Mouse (Mus musculus): ENCODE results near the gene Pik3c2b. TPM values are rescaled to one million over a fixed set of nuclear protein-coding genes. Genes with fewer than 3 reads are reported as not detected.

The Pik3c2b gene
- total RNA-seq, 2 experiments from 2014 or later, result 13.9 to 14.3 TPM

- no peak for DNase-seq
Measured at GRCm38 (mm10) chr1:133093719-133094118, 48.3 kb downstream of the Pik3c2b start.

DNA sequence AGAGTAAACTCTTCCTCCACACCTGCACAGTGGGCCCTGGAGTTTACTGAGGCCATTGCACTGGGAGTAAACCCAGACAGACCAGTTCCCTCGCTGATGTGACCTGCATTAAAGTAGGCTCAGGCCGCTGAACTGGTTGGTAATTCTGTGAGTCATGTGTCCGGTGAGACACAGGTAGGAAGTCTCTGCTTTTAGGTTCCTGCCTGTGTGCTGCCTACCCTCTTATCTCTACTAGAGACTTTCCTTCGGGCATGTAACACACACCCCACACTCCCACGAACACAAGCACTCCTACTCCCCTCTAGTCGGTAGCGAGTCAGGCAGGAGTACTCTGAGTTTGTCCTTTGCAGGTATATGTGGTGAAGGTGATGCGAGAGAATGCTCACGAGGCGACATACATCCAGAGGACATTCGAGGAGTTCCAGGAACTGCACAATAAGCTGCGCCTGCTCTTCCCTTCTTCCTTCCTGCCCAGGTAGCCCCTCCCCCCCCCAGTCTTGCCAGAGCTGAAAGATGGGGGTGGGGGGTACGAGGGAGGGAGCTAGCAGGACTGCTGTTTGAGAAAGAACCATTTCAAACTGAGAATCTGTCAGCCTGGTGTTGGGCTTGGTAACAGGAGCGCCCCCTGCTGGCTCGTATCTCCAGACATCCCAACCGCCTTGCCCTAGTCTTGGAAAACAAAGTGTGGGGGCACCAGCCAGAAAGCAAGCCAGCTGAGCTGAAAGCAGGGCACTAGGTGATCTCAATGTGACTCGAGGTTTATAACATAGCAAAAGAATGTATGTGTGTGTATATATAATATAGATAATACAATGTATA, 55.7 kb downstream of the Pik3c2b start:
- peak; percentile 70 to 84 for DNase-seq

- DNase-seq, result no peak
Measured at GRCm38 (mm10) chr1:133102108-133102507, 56.6 kb downstream of the Pik3c2b start.

GRCm38 (mm10) chr1:133103315-133103714, 57.8 kb downstream of the Pik3c2b start:
- no peak for DNase-seq

DNA sequence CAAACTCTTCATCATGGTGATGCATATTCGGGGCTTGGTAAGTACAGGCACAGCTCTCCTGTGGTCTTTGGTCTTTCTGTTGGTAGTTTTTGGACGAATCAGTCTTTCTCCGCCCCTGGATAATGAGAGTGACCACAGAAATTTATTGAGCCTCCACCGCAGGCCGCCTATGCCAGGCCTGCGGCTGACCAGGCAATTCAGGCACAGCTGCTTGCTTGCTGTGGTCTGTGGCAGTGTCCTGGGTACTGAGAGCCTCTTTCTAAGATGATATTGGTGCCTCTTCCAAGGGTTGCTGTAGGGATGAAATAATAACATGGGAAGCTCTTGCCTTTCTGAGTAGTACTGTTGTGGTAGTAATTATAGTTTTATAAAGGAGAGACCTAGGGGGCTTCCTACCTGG, 58.4 kb downstream of the Pik3c2b start:
- DNase-seq, result no peak

- DNase-seq, result no peak
Measured at GRCm38 (mm10) chr1:133116108-133116507, 70.6 kb downstream of the Pik3c2b start.

- DNase-seq, result peak in 1 of 2 experiments; percentile 19
Measured at GRCm38 (mm10) chr1:133118127-133118526, 72.7 kb downstream of the Pik3c2b start.

GRCm38 (mm10) chr1:133118844-133119243, 73.4 kb downstream of the Pik3c2b start:
- DNase-seq, result no peak

DNA sequence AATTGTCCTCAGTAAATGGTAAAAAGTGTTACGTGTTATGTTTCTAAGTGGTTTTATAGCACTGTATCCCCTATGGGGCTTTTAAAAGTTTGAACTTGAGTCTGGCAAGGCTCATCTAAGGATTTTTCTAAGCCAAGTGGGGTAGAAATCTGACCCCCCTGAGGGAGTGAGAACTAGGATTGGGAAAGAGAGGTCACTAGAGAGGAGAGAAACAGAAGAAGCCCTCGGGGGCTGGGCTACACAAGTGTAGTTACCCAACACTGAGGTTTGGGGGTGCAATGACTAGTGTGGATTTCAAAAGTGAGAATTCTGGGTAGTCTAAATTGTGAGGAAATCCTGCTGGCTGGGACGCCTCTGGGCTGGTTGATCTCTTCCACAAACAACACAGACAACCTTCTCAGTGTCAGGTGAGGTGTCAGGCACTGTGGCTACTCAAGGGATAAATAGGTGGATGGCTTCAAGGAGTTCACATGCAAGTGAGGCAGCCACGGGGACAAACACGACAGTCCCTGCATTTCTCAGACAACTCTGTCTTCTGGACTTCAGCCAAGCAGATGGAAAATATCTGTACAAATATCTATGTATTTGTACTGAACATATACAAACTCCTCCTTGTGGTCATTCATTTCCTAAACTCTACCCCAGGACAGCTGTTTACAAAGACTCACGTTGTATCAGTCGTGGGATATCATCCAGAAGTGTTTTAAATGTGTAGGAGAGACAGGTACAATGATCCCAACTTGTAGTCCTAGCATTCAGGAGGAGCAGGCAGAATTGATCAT, 74.7 kb downstream of the Pik3c2b start:
- peak in 1 of 2 experiments; percentile 35 for DNase-seq

GRCm38 (mm10) chr1:133121246-133121645, 75.8 kb downstream of the Pik3c2b start:
- DNase-seq, result no peak

DNA sequence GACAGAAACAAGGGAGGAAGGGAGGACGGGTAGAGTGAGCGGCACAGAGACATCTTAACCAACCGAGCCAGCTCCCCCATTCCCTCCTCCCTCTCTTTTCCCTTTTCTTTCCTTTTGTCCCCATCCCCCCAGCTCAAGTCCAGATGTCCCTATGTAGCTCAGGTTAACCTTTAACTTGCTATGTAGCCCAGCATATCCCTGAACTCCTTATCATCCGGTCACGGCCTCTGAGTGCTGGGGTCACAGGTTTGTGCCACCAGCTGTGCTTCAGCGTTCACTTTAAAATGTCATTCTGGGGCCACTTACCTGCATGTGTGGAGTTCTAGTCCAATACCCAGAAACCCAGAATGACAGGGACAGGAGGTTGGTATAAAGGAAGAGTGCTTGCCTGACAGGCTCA, 78.7 kb downstream of the Pik3c2b start:
- no peak for DNase-seq

DNA sequence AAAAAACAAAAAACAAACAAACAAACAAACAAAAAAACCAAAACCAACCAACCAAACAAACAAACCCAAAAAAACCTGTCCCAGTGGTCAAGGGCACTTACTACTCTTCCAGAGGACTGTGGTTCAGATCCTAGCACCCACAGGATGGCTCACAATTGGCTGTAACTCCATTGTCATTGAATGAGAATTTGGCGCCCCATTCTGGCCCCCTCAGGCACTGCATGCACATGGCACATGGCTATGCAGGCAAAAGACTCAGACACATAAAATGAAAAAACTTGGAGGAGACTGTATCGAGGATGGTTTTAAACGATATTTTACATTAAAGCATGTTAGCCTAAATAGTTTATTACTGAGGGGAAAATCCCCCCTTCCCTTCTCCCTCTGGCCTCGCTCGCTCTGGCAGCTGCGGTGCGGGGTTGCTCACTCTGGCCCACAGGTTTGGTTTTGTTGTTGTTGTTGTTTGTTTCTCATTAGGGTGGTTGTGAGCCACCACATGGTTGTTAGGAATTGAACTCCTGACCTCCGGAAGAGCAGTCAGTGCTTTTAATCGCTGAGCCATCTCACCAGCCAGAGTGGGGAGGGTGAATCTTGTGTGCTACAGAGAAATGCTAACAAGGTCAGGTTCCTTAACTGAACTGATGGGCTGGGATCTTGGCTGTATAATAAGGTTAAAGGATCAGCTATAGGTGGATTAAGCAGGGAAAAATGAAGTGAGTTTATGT, 80.3 kb downstream of the Pik3c2b start:
- DNase-seq, result no peak

DNA sequence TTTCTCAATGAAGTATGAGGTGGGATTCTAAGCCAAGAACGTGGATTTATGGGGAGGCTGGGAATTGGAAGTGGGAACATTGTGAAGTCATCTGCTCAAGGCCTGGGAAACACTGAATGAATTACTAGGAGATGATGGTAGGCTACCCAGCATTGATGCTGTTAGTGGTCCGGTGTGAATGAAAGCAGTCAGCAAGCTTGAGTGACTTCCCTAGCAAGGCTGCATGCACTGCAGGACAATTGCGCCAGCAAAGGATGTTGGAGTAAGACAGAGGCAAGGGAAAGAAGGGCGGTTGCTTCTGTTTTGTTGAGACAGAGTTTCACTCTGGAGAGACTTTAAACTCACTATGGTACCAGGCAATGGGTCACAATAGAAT, 80.9 kb downstream of the Pik3c2b start:
- no peak for DNase-seq

DNA sequence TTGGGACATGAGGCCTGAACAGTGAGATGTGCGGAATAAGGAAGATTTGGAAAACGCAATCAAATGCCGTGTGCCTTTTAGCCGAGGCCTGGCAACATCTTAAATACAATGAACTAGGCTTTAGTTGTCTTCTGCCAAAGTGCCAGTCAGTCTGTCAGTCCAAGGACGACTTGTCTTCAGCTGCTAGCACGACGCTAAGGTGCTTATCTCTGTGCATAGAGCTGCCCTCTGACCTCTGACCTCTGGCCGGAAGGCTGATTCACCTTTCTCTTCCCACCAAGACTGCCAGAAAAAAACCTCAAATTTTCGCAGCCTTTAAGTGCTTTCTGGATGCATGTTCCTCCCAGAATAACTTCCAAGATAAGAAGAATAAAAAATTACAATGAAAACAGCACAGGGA, 81.9 kb downstream of the Pik3c2b start:
- DNase-seq, result no peak

DNA sequence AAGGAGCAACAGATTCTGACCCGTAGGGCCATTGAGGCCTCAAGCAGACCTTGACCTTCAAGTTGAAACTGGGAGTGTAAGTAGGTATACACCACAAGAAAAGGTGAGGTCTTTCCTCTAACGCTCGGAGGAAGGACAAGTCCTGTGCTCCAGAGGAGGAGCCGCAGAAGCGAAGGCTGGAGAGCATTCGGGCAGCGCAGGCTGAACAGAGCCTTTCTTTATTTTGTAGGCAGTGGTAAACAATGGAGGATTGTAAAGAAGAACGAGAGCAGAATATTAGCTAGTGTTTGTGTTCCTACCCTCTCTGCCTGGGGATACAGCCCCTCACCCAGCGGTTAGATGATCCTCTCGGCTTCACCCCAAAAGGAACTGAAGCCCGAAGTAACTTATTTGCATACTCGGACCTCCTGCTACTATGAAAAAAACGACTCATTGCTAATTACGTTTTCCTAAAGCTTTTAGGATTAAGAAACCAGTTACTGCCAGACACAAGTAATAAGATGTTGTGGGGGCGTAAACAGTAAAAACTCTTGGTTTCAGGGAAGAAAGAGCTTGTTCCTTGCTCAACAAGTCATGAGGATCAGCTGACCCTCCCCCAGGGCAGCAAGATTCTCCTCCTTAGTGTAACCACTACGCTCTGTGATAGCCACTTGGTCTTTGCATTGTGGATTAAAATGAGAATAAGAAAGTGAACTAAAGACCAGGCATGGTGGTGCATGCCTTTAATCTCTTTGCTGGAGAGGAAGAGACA, 84.2 kb downstream of the Pik3c2b start:
- peak in 1 of 2 experiments; percentile 26 for DNase-seq

DNA sequence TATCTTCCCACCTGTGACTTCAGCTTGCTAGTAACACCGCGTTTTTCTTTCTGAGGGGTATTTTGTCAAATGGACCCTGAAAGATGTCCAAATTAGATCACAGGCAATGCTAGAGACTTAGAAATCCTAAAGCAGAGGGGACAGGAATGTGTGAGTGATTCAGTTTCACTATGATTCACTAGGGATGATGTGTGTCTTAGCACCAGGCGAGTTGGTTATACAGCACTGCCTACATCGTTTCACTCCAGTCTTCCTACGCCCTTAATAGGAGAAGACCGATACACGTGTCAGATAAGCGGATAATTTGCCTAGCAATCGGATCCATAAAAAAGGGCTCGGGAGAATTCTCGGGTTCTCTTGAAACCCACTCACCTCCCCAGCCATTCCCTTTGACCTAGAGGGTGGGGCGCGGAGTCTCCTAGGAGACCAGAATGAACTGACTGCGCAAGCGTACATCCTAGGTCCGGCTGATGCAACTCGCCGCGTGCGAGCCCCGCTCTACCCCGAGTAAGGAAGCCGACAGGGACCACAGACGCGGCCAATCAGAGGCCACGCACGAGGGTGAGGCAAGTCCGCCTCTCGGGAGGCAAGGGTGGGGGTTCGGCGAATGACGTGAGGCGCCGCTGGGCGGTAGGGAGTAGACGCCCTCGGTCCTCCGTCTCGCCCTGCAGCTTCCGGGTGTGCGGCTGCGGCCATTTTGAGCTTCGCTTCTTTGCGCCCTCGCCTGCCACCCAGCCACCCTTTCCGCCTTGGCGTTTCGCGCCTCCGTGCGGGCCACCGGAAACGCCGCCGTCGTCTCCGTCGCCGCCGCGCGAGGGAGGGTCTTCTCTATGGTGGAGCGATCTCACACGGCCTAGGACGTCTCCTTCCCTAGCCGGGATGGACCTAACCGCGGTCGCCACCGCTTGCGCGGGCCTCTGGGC, 85.4 kb downstream of the Pik3c2b start, which contains the start of gene Ppp1r15b:
Gene Ppp1r15b, plus strand, starts transcription at position 506 of the 923 bp plus-strand sequence.
- DNase-seq, result peak; percentile 98 to 100

DNA sequence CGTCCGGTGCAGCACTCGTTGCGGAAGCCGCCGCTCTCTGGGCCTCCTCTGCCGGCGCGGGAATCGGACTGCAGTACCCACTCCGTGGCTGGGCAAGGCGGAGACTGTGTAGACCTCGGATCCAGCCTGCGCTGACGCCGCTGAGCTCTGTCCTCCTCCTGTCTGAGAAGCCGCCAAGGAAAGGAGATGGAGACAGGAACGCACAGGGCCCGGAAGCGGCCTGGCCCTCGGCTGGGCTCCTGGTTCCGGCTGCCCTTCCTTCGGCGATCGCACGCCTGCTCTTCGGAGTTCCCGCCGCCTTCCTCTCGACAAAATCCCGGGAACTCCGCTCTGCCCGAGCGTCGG, 86.1 kb downstream of the Pik3c2b start:
- DNase-seq, result no peak

- DNase-seq, result peak in 1 of 2 experiments; percentile 23
Measured at GRCm38 (mm10) chr1:133131936-133132335, 86.5 kb downstream of the Pik3c2b start.

DNA sequence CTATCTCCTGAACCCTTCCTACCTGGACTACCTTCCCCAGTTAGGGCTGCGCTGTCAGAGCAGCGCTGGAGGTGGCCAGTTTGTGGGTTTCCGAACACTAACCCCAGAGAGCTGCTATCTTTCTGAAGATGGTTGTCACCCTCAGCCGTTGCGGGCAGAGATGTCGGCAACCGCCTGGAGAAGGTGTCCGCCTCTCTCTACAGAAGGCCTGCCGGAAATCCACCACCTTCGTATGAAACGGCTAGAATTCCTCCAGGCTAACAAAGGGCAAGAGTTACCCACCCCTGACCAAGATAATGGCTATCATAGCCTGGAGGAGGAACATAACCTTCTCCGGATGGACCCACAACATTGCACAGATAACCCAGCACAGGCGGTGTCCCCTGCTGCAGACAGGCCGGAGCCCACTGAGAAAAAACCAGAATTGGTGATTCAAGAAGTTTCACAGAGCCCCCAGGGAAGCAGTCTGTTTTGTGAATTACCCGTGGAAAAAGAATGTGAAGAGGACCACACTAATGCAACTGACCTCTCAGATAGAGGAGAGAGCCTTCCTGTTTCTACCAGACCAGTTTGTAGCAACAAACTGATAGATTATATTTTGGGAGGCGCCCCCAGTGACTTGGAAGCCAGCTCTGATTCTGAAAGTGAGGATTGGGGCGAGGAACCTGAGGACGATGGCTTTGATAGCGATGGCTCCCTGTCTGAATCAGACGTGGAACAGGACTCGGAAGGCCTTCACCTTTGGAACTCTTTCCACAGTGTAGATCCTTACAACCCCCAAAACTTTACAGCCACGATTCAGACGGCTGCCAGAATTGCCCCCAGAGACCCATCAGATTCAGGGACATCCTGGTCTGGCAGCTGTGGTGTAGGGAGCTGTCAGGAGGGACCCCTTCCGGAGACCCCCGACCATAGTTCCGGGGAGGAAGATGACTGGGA, 87.2 kb downstream of the Pik3c2b start:
- DNase-seq, result peak; percentile 13 to 47

GRCm38 (mm10) chr1:133133425-133133824, 88.0 kb downstream of the Pik3c2b start:
- peak; percentile 28 for DNase-seq

All from heart, adult 18-20 months (tissue).